Mouse (Mus musculus) brown adipose tissue, adult 24 weeks (tissue): ENCODE measurements at regions not wholly inside any gene's neighbourhood (a gene's known extent, or its start where the extent isn't known, plus 50 kb on each side); places are given as distances from the start of the nearest gene placed in this dataset.

Experiments used
- H3K27ac ChIP-seq: fragments of 200-500 bp; replicated peaks from 2 replicates; pipeline ENCODE4 v1.5.1; 2012; ENCODE audit warnings: low read depth, mild to moderate bottlenecking, low read length
- H3K4me1 ChIP-seq: fragments of 200-500 bp; 2 replicates; pipeline ENCODE4 v1.6.1; 2012; ENCODE audit warnings: low read length, mixed read lengths; ENCODE audit not compliant: control insufficient read depth, insufficient read depth, insufficient read length
- H3K4me3 ChIP-seq: fragments of 200-500 bp; 2 replicates; pipeline ENCODE4 v1.5.1; 2012; ENCODE audit warnings: low read depth, mild to moderate bottlenecking, low read length, moderate library complexity; ENCODE audit not compliant: insufficient read depth

GRCm38 (mm10) chr4:87434136-87434535 lies 203.9 kb upstream of the Slc24a2 start:
- Histone ChIP-seq H3K4me3 (no peak overlapping the region), H3K27ac (no peak overlapping the region), H3K4me1 (no peaks in the 10 kb centered on the region)

DNA sequence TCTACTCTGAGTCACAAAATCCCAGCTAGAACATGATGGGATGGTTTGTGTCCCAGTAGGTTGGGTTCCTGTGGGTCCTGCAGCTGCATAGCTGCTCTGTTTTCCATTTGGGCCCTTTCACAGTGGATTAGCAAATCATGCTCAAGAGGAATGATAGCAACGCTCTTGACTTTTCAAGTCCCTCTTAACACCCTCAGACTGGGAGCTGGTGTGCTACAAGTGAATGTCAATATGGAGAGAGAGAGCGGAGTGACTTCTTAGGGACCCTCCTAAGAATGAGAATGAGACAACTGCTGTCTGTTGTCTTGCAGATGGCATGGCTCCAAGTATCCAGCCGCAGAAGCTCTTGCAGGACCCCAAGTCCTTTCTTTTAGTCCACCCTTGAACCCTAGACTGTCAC lies 198.1 kb upstream of the Slc24a2 start:
- Histone ChIP-seq H3K27ac (no peak overlapping the region), H3K4me1 (no peaks in the 10 kb centered on the region), H3K4me3 (no peak overlapping the region)

DNA sequence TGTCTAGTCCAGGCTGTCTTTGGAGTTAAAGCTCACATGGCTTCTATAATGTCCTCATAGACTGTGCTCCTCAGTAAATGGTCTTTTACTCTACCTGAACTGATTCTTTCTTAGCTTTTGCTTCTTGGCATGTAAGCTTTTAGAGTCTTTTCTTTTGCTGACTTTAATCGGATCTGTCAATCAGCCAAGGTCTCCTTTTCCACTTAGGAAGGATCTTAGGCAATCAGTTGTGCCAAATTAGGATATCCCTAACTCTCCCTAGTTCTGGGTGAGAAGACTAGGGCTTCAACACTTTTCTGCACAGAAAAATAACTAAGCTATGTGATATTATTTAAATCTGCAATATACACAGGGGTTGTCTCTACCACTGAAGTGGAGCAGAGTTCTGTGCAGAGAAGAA lies 193.8 kb upstream of the Slc24a2 start:
- Histone ChIP-seq H3K27ac (no peak overlapping the region), H3K4me3 (no peak overlapping the region), H3K4me1 (no peaks in the 10 kb centered on the region)

- Histone ChIP-seq H3K27ac (no peak overlapping the region), H3K4me1 (no peaks in the 10 kb centered on the region), H3K4me3 (no peak overlapping the region)
Observed at GRCm38 (mm10) chr4:87422588-87422987, 192.3 kb upstream of the Slc24a2 start.

GRCm38 (mm10) chr4:87403354-87403753 lies 173.1 kb upstream of the Slc24a2 start:
- no peak overlapping the region for H3K27ac ChIP-seq
- H3K4me1 ChIP-seq = no peaks in the 10 kb centered on the region
- H3K4me3 ChIP-seq = no peak overlapping the region

- Histone ChIP-seq H3K4me3 (no peak overlapping the region), H3K27ac (no peak overlapping the region), H3K4me1 (no peaks in the 10 kb centered on the region)
Observed at GRCm38 (mm10) chr4:87402173-87402556, 171.9 kb upstream of the Slc24a2 start.

DNA sequence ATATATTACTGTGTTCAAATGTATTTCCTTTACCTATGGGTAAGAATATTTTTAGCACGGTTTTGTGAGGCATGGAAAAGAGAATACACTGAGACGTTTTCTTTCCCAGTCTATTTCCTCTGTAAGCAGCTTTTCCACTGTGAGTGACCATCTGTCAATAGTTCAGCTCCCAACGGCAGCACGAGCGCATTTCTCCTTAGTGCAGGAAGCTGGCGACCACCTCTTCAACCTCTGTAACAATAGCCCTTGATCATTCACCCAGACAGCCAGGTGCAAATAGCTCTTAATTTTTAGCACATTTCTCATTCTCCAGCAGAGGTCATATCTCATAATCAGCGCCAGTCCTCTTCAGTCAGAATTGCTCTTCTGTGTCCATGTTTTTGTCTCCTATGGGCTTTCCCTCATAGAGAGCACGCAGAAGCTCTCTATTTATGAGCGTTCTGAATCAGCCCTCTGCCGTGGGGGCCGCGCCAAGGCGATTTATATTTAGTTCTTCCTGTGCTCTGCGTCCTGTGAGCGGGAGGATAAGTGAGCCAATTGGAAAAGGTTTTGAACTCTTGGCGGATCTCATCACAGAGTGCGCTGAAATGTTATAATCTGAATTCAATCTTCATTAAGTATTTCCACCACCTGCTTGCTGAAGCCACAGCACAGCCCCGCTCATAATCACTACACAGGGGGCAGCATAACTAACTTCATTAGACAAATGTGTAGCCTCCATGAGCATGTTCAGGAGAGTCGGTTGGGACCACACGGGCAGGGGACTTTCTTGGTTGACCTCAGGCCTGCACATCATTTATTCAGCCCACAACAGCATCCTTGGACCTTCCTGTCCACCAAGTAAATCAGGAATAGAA lies 171.3 kb upstream of the Slc24a2 start:
- Histone ChIP-seq H3K4me1 (no peaks in the 10 kb centered on the region), H3K27ac (no peak overlapping the region), H3K4me3 (no peak overlapping the region)

GRCm38 (mm10) chr4:87386835-87387234 lies 156.6 kb upstream of the Slc24a2 start:
- no peaks in the 10 kb centered on the region for H3K4me1 ChIP-seq
- no peak overlapping the region for H3K27ac ChIP-seq
- H3K4me3 ChIP-seq = no peak overlapping the region

DNA sequence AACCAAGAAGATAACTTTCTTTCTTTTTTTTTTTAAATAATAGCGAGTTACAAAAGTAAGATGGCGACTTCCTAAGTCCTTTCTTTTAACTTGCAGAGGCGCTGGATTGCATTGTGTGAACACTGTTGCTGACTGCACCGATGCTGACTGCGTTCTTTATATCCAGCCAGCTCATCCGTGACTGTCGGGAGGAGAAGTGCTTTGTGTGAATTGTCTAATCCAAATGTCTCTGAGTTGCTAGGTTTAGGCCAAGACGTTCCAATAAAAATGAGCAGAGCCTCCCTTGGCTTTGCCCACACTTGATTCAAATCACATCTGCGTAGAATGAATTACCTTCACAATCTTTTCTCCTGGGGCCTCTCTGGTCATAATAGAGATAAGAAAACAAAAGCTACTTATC lies 156.0 kb upstream of the Slc24a2 start:
- H3K27ac ChIP-seq = no peak overlapping the region
- H3K4me3 ChIP-seq = no peak overlapping the region
- no peaks in the 10 kb centered on the region for H3K4me1 ChIP-seq

DNA sequence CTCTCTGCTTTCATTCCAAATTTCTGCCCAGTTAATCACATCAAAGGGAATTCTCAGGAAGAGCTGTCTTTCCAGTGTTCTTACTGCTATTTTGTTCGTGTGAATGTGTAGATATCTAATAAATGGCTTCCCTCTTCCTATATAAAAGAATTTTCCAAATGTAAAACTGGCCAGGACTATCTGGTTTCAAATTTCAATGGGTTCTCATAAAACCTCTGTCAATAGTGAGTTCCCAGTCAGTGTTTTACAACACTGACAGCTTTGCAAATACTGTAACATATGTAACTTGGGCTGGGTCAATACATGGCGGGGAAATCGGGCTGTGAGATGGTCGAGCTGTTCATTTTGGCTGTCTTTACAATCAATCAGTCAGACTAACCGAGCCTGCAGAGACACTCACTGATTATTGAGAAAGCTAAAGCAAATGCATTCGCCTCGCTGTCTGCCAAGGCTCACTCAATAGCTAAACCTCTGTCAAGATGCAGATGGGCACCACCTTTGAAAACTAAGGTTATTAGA lies 155.0 kb upstream of the Slc24a2 start:
- H3K4me1 ChIP-seq = no peaks in the 10 kb centered on the region
- H3K27ac ChIP-seq = no peak overlapping the region

DNA sequence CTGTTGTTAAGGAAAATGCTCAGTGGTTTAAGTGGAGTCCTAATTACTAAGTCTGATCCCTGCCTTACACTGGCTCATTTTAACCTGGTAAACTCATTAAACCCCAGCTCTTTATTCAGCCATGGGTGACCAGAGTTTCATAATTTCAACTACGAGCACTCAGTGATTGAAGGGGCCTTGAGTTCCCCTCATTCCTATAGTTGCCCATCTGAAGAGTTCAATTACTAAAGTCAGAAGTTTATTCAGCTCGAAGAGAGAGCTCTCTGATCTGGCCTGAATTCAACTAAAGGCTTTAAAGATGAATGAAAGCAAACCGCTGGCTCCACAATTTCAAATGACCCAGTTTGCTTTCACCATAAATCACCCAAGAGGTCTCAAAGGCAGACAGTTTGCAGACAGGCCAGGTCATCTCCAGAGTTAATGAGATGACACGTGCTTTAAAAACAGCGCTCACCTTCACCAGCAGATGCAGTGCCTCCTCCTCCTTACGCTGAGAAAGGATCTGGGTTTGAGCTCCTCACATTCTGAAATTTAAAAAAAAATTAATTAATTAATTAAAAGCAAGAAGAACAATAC lies 154.3 kb upstream of the Slc24a2 start:
- Histone ChIP-seq H3K27ac (no peak overlapping the region), H3K4me3 (no peak overlapping the region), H3K4me1 (no peaks in the 10 kb centered on the region)

More for the DNA sequence above, 155.0 kb upstream of the Slc24a2 start:
- H3K4me3 ChIP-seq = no peak overlapping the region

DNA sequence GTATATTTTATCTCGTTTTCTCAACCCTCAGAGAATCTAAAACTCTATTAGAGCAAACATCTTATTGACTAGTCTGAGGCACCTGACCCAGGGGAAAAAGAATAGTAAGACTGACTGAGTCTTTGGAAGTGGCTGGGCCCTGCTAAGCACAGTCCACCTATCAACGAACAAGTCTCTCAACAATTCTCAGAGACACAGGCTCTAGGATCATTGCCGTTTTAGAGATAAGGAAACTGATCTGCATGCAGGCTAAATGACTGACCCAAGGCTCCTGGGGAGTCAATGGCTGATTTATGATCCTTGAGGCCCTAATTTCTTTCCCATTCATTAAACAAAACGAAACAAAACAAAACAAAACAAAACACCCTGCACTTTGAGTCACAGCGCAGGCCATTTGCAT lies 150.4 kb upstream of the Slc24a2 start:
- H3K27ac ChIP-seq = no peak overlapping the region
- no peak overlapping the region for H3K4me3 ChIP-seq
- no peaks in the 10 kb centered on the region for H3K4me1 ChIP-seq

DNA sequence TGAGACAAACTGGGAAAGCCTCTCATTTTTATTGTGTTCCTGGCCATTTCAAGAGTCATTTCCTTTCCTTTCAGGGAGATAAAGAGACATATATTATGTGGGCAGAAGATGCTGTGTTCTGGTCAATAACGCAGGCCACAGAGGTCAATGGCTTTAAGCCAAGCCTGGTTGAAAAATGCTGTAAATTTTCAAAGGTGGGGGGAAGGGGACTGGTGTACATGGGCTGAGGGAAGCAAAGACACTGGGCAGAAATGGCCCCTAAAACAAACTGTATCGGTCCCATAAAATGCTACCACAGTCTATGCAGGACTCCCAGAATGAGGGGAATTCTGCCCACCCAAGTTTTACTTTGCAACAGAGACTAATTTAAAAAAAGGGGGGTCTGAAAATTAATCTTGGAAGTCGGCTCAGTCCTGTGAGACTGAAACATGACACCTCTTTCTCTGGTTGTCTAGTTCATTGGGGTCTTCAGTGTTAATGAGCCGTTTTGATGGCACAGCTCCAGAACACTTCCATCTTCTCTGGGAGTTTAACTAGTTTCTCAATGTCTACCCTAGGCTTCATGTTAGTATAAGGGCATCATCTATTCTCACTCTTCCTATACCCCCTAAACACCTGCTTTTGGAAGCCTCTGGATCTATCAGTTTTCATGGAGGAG lies 149.4 kb upstream of the Slc24a2 start:
- Histone ChIP-seq H3K4me3 (no peak overlapping the region), H3K4me1 (no peaks in the 10 kb centered on the region), H3K27ac (no peak overlapping the region)

GRCm38 (mm10) chr4:87371960-87372359 lies 141.7 kb upstream of the Slc24a2 start:
- H3K4me3 ChIP-seq = no peak overlapping the region
- no peak overlapping the region for H3K27ac ChIP-seq

GRCm38 (mm10) chr4:87369626-87370234 lies 139.5 kb upstream of the Slc24a2 start:
- Histone ChIP-seq H3K4me3 (no peak overlapping the region), H3K27ac (no peak overlapping the region), H3K4me1 (no peaks in the 10 kb centered on the region)

More at GRCm38 (mm10) chr4:87371960-87372359, 141.7 kb upstream of the Slc24a2 start:
- no peaks in the 10 kb centered on the region for H3K4me1 ChIP-seq
